Mouse (Mus musculus) heart, postnatal 0 days (tissue): ENCODE measurements around the gene Zbtb8b. TPM values are rescaled to one million over a fixed set of nuclear protein-coding genes. Genes with fewer than 3 reads are reported as not detected.
"Not testable (repeated sequence)": the region's sequence is repeated elsewhere in the genome, so short reads cannot be mapped to it uniquely, and the experiment has no call there.

Experiments used
- ATAC-seq: fragments of 200-750 bp; cut with Nextera tagmentation; 2 replicates; pipeline ENCODE4 v1.8.0; 2017; ENCODE audit warnings: low read depth, moderate number of reproducible peaks, moderate library complexity; ENCODE audit not compliant: insufficient read depth
- DNase-seq: peaks from one replicate; pipeline ENCODE4 v3.0.0-alpha.2; 2016; ENCODE audit warnings: low spot score
- H3K27ac ChIP-seq: fragments of 300-500 bp; sonication (generic); 2 replicates; pipeline ENCODE4 v1.5.1; 2014; ENCODE audit warnings: low read depth, mild to moderate bottlenecking
- H3K27me3 ChIP-seq: fragments of 300-500 bp; sonication (generic); 2 replicates; pipeline ENCODE4 v1.6.1; 2014; ENCODE audit warnings: low read length, mixed read lengths; ENCODE audit not compliant: control insufficient read depth, insufficient read depth
- H3K36me3 ChIP-seq: fragments of 300-500 bp; sonication (generic); replicated peaks from 2 replicates; pipeline ENCODE4 v1.6.1; 2014; ENCODE audit warnings: low read length, mixed read lengths; ENCODE audit not compliant: control insufficient read depth, insufficient read depth
- H3K4me1 ChIP-seq: fragments of 300-500 bp; sonication (generic); 2 replicates; pipeline ENCODE4 v1.6.1; 2014; ENCODE audit warnings: antibody characterized with exemption; ENCODE audit not compliant: control insufficient read depth, insufficient read depth
- H3K4me2 ChIP-seq: fragments of 300-500 bp; sonication (generic); 2 replicates; pipeline ENCODE4 v1.6.1; 2014; ENCODE audit warnings: low read depth, mild to moderate bottlenecking, low read length, moderate library complexity
- H3K4me3 ChIP-seq: fragments of 300-500 bp; sonication (generic); 2 replicates; pipeline ENCODE4 v1.5.1; 2014; ENCODE audit warnings: low read depth, low read length
- H3K9ac ChIP-seq: fragments of 300-500 bp; sonication (generic); replicated peaks from 2 replicates; pipeline ENCODE4 v1.6.1; 2014; ENCODE audit warnings: low read depth, low read length, mixed read lengths
- H3K9me3 ChIP-seq: fragments of 300-500 bp; sonication (generic); replicated peaks from 2 replicates; pipeline ENCODE4 v1.6.1; 2016; ENCODE audit warnings: low read length; ENCODE audit not compliant: control insufficient read depth
- CTCF ChIP-seq: IDR thresholded peaks from 2 replicates; pipeline ENCODE4 v1.5.1; 2016; ENCODE audit warnings: antibody characterized with exemption, control low read depth, low read depth
- EP300 ChIP-seq: IDR thresholded peaks from 2 replicates; pipeline ENCODE4 v1.6.1; 2016; ENCODE audit warnings: antibody characterized with exemption, low read depth
- WGBS: fragments of 180-500 bp; shearing (Covaris S2); extraction: QIAGEN DNeasy Blood & Tissue Kit; methylation state at CpG from one replicate; pipeline ENCODE4 v1.1.7; 2014; 5-methylcytosine and 5-hydroxymethylcytosine counted together
- polyA plus RNA-seq: library from polyadenylated mRNA; unstranded; fragments of >200 nt; fragmentation: Nextera tagmentation; extraction: Ambion mirVana; gene quantifications from 2 replicates; pipeline ENCODE4 v1.2.1, GENCODE M21; 2015
- total RNA-seq: library from RNA; depleted of rRNA; stranded (reverse); fragments of >200 nt; gene quantifications from 2 replicates; pipeline ENCODE4 v1.2.3, GENCODE M21; 2014; ENCODE audit warnings: low replicate concordance

Gene Zbtb8b
- total and polyA plus RNA-seq, 2 experiments from 2014 or later = 1.6 to 1.9 TPM

- Histone ChIP-seq H3K9me3 (no peaks in the 10 kb centered on the region), H3K36me3 (no peaks in the 10 kb centered on the region), H3K4me2 (no peak overlapping the region), H3K27me3 (no peaks in the 10 kb centered on the region), H3K4me1 (no peaks in the 10 kb centered on the region), H3K9ac (no peak overlapping the region), H3K4me3 (no peak overlapping the region), H3K27ac (no peak overlapping the region)
- no peak for DNase-seq
- TF ChIP-seq CTCF = no peak
- TF ChIP-seq EP300 = no peak
- no peak for ATAC-seq
Measured at GRCm38 (mm10) chr4:129410991-129411390, 29.7 kb downstream of the Zbtb8b start.

GRCm38 (mm10) chr4:129410532-129410931 lies 30.1 kb downstream of the Zbtb8b start:
- H3K9me3 ChIP-seq, H3K4me3 ChIP-seq, H3K27me3 ChIP-seq, H3K36me3 ChIP-seq, H3K27ac ChIP-seq, H3K4me1 ChIP-seq, H3K4me2 ChIP-seq, ATAC-seq, H3K9ac ChIP-seq, DNase-seq: not testable (repeated sequence)
- 85% methylated on average over 3 of the region's 3 CpGs for WGBS

GRCm38 (mm10) chr4:129406447-129406846 lies 34.2 kb downstream of the Zbtb8b start:
- peak; percentile 67 for ATAC-seq

GRCm38 (mm10) chr4:129399813-129400212 lies 40.8 kb downstream of the Zbtb8b start:
- Histone ChIP-seq H3K27ac (no peak overlapping the region), H3K27me3 (no peaks in the 10 kb centered on the region), H3K9ac (no peak overlapping the region), H3K36me3 (no peaks in the 10 kb centered on the region), H3K9me3 (no peaks in the 10 kb centered on the region), H3K4me2 (no peak overlapping the region), H3K4me3 (no peak overlapping the region), H3K4me1 (no peaks in the 10 kb centered on the region)
- 71% methylated on average over 4 of the region's 4 CpGs for WGBS
- no peak for ATAC-seq
- TF ChIP-seq EP300 = no peak
- no peak for TF ChIP-seq CTCF
- DNase-seq = no peak

More at GRCm38 (mm10) chr4:129406447-129406846, 34.2 kb downstream of the Zbtb8b start:
- no peaks in the 10 kb centered on the region for H3K4me1 ChIP-seq
- peak overlapping the region; percentile 48 for H3K4me3 ChIP-seq
- H3K27ac ChIP-seq = no peak overlapping the region
- H3K4me2 ChIP-seq = peak overlapping the region; percentile 71
- no peaks in the 10 kb centered on the region for H3K9me3 ChIP-seq
- H3K36me3 ChIP-seq = no peaks in the 10 kb centered on the region
- no peaks in the 10 kb centered on the region for H3K27me3 ChIP-seq
- 4% methylated on average over 25 of the region's 25 CpGs for WGBS
- no peak for TF ChIP-seq EP300
- no peak; the same call in 1 of the 2 replicates for TF ChIP-seq CTCF
- peak; percentile 67 for DNase-seq
- H3K9ac ChIP-seq = peak overlapping the region; percentile 54; the same call in 1 of the 2 replicates

- H3K4me3 ChIP-seq = no peak overlapping the region
- DNase-seq = no peak
- WGBS = 73% methylated on average over 3 of the region's 3 CpGs
- no peak overlapping the region for H3K27ac ChIP-seq
- no peak for TF ChIP-seq CTCF
- no peak for TF ChIP-seq EP300
- no peaks in the 10 kb centered on the region for H3K36me3 ChIP-seq
- ATAC-seq = no peak
- H3K9me3 ChIP-seq = no peaks in the 10 kb centered on the region
- H3K27me3 ChIP-seq = no peaks in the 10 kb centered on the region
- no peak overlapping the region for H3K9ac ChIP-seq
- no peak overlapping the region for H3K4me2 ChIP-seq
- no peaks in the 10 kb centered on the region for H3K4me1 ChIP-seq
Measured at GRCm38 (mm10) chr4:129396960-129397359, 43.7 kb downstream of the Zbtb8b start.

GRCm38 (mm10) chr4:129394089-129394870 lies 46.4 kb downstream of the Zbtb8b start:
- no peaks in the 10 kb centered on the region for H3K27me3 ChIP-seq
- H3K4me2 ChIP-seq = no peak overlapping the region
- TF ChIP-seq CTCF = no peak
- TF ChIP-seq EP300 = no peak
- DNase-seq (no peak), ATAC-seq (no peak)
- H3K9ac ChIP-seq = no peak overlapping the region
- H3K4me3 ChIP-seq = no peak overlapping the region
- H3K4me1 ChIP-seq = no peaks in the 10 kb centered on the region
- H3K36me3 ChIP-seq = no peaks in the 10 kb centered on the region
- H3K27ac ChIP-seq = no peak overlapping the region
- no peaks in the 10 kb centered on the region for H3K9me3 ChIP-seq
- WGBS = 36% methylated on average over 12 of the region's 12 CpGs
